Mouse (Mus musculus): ENCODE data around the gene Madd.

The Madd gene

GRCm38 (mm10) chr2:91183711-91184405 lies at the start of gene Madd:
TSS of gene Madd (minus strand) at chr2:91183837.
- DNase-seq = peak; percentile 67 to 68

- DNase-seq = no peak
Observed at GRCm38 (mm10) chr2:91229735-91230134, 46.1 kb upstream of the Madd start.

- no peak for DNase-seq
Observed at GRCm38 (mm10) chr2:91223614-91224013, 40.0 kb upstream of the Madd start.

DNA sequence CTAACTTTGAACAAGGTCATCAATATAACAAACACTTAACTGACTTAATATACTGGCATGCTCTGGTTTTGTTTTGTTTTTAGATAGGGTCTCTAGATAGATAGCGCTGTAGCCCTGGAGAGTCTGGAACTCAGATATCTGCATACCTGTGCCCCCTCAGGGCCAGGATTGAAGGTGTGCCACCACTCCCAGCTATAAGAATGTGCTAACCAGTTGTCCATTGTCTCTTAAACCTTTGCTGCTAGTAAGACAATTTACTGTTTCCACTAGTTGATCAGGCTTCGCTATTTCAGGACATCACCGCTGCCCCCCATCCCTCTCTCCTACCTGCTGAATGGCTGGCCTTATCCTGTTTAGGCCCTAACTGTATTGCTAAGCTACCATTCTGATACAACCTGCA lies 36.9 kb upstream of the Madd start:
- DNase-seq = no peak

- no peak for DNase-seq
Observed at GRCm38 (mm10) chr2:91217032-91217431, 33.4 kb upstream of the Madd start.

DNA sequence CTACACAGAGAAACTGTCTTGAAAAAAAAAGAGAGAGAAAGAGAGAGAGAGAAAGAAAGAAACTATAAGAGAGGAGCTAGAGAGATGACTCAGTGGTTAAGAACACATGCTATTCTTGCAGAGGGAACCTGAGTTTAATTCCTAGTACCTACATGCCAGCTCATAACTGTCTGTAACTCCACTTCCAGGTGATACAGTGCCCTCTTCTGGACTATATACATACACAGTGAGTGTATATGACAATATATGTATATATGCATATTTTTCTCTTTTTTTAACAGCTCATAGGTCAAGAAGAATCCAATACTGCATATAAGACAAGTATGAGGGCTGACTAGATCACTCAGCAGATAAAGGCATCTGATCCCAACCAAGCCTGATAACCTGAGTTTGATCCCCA lies 29.7 kb upstream of the Madd start:
- DNase-seq = no peak

DNA sequence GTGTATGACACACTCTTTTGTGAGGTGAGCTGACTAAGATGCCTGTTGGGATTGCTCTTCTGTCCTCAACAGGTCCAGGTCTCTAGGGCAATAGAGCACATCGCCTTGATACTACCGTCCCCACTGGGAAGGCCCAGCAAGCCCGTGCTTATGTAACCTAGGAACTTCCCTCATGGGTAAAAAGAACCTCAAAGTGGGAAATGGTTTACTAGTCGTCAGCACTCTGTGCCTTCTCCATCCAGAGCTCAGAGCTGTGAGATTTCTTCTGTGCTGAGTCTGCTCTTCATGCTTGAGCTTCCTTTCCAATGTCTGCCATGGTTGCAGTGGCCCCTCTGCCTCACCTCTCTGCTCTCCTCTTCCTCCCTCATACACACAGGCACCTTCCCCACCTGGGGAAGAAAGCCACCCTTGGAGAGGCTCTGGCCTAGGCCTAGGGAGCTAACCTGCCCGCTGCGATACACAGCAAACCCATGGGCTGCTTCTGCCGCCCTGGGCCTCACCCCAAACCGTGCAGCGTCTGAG lies 22.7 kb upstream of the Madd start:
- DNase-seq = no peak

DNA sequence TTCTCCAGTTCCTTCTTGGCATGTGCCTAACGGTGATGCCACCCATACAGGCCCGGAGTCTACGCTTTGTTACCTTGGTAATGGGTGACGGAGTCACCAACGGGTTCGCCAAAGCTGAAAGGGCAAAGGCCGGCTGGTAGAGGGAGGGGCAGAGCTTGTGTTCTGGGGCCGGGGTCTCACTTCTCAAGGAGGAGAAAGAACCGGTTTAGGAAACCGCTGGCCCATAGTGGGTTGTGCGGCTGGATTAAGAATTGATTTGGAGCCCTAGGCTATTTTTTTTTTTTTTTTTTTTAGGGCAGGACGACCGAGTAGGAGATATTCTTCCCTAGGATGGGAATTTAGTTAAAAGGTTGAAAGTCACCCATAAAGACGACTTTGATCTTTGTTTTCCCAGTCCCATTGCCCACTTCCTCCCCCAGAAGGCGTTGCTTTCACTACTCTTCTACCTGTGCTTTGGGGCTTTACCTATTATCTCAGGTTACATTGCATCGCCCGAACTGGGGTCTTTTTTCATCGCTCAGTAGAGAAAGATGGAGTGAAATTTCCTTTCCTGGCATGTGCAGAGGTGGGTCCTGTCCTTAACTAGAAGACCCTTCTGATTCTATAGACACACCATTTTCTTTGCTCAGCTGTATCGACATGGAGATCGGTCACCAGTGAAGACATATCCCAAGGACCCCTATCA lies 19.5 kb upstream of the Madd start:
- no peak for DNase-seq

- DNase-seq = peak; percentile 78 to 90
Observed at GRCm38 (mm10) chr2:91202222-91202971, 18.8 kb upstream of the Madd start, which contains the start of the genes Nr1h3 and Acp2. TSS of gene Nr1h3 (minus strand) at chr2:91202834. TSS of gene Acp2 (plus strand) at chr2:91202885.

- no peak for DNase-seq
Observed at GRCm38 (mm10) chr2:91198888-91199287, 15.3 kb upstream of the Madd start.

DNA sequence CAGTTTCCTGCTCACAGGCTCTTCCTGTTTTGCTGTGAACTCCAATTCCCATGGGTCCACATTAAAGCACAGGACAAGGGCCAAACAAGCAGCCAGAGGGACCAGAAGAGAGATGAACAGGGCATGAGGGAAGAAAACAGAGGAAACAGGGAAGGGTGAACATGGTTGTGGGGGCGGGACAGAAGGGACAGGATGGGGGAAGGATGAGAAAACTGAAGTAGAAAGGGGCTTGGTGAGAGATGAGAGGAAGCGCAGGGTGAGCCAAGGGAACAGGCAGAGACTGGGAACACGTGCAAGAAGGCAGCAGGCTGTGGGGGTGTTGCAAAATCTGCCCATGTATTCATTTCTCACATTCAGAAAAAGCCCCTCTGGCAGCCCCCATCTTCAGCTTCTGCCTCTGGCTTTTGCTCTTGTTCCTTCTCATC lies 13.0 kb upstream of the Madd start:
- DNase-seq = no peak

GRCm38 (mm10) chr2:91194624-91195332 lies 11.1 kb upstream of the Madd start:
- DNase-seq = peak; percentile 32 to 63

DNA sequence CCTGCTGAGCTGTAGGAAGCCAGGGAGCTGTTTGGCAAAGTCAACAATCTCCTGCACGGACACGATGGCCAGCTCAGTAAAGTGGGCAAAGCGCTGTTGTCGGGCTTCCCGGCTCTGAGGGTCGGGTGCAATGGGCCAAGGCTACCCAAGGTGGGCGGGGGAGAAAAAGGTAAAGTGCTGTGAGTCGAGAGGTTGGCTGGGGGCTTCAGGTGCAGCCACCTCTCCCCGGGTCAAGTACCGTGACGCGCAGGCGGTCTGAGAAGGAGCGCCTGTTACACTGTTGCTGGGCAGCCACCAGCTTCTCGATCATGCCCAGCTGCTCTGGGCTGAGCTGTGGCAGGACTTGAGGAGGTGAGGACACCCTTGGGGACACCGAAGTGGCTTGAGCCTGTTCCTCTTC lies 6.9 kb upstream of the Madd start:
- DNase-seq = no peak

DNA sequence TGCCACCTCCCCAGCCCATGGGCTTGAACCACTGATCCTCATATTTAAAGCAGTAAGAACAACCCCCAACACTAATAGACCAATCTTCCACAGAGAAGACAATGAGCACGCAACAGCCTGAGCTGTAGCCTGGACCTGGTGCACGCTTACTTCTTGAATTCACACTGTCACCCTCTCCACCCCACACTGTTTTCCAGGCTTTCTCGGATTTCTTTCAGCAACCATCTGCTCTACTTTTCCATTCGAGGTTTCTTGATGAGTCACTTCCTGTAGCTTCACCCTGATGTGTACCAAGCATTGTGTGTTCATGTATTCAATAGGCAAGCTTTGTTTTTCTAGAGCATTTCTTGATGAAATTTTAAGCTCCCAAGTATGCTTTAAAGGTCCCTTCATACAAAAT lies 3.8 kb upstream of the Madd start:
- no peak for DNase-seq

DNA sequence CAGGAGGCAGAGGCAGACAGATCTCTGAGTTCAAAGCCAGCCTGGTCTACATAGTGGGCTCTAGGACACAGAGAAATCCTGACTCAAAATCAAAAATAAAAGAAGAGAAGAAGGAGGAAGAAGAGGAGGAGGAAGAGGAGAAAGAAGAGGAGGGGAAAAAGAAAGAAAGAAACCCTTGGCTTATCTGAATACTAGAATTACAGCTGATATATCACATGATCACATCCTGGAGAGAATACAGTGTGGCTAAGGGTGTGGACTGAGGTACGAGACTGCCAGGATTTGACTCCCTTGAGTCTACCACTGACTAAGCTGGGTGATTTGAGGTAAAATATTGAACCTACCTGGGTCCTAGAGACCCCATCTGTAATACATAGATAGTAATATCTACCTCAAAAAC lies 2.6 kb upstream of the Madd start:
- DNase-seq = no peak

DNA sequence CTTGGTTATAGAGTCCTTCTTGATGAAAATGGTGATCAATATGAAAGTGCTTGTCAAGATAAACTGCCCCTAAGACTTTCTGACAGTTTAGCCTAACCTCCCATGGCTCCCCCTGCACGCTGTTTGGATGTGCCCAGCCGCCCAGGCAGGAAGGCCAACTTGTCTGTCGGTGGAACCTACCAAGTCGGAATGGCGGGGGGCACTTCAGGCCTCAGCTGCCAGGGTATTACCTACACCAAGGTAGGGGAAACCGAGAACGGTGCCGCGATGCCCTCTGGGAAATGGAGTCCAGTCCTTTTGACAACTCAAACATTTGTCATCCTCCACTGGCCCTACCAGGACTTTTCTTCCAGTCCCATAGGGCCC lies 506 bp downstream of the Madd start:
- DNase-seq = peak; percentile 95 to 96

- peak; percentile 78 to 79 for DNase-seq
Observed at GRCm38 (mm10) chr2:91182405-91183147, 1.1 kb downstream of the Madd start.

- DNase-seq = no peak
Observed at GRCm38 (mm10) chr2:91182016-91182404, 1.6 kb downstream of the Madd start.

GRCm38 (mm10) chr2:91180706-91181105 lies 2.9 kb downstream of the Madd start:
- DNase-seq = no peak

DNA sequence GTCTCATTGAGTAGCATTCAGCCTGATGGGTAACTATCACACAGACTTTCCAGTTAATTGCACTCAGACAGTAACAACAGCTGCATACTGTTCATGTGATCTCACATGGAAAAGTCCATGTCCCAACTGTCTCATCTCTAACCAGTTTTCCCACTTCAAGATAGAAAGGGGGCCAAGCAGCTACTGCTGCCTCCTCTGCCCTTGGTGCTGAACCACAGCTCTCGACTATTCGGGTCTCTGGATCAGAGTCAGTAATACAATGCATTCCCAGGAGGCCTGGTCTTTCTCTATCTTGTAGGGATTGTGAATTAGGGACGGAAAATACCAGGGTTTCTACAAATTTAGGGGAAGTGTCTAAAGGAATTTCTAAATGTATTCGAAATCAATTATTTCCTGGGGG lies 3.8 kb downstream of the Madd start:
- DNase-seq = no peak

GRCm38 (mm10) chr2:91176234-91176633 lies 7.4 kb downstream of the Madd start:
- no peak for DNase-seq

DNA sequence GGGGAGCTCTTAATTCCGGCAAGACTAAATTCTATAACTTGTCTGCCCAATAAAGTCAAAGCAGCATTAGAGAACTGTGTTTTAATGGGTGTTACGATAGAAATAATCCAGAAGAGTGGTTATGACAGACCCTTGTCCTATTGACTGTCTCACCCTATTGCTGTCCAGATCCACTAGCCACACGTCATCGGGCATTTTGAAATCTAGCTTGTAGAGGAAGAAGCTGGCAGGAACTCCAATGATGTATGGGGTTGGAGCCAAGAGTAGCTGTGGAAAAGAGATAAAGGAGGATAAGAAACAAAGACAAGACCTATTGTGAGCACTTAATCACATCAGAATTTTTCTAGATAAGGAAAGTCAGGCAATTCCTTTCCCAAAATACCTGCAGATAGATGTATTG lies 8.1 kb downstream of the Madd start:
- no peak for DNase-seq

All from spleen, adult 18-20 months (tissue).